Mouse (Mus musculus) right cerebral cortex, postnatal 36 days (tissue): ENCODE data around the gene Atp6v0a1.
"Not testable (repeated sequence)": the region's sequence is repeated elsewhere in the genome, so short reads cannot be mapped to it uniquely, and the experiment has no call there.

Experiments
- DNase-seq, 2 experiments: peaks; one replicate each; pipeline ENCODE4 v3.0.0; 2022; ENCODE audit warnings: low spot score in 2 of 2, mixed read lengths in 1 of 2

Atp6v0a1 gene

GRCm38 (mm10) chr11:100981236-100981635 lies 28.0 kb upstream of the Atp6v0a1 start:
- DNase-seq: no peak

- DNase-seq: no peak
These were observed 27.2 kb upstream of the Atp6v0a1 start for GRCm38 (mm10) chr11:100982087-100982486.

- peak in 1 of 2 experiments; percentile 40 for DNase-seq
These were observed 26.0 kb upstream of the Atp6v0a1 start for GRCm38 (mm10) chr11:100983125-100983777.

- DNase-seq: no peak
These were observed 25.5 kb upstream of the Atp6v0a1 start for GRCm38 (mm10) chr11:100983778-100984131.

- DNase-seq: no peak
These were observed 23.6 kb upstream of the Atp6v0a1 start for GRCm38 (mm10) chr11:100985607-100986006.

- DNase-seq: no peak
These were observed 20.6 kb upstream of the Atp6v0a1 start for GRCm38 (mm10) chr11:100988674-100989073.

GRCm38 (mm10) chr11:100989666-100990065 lies 19.6 kb upstream of the Atp6v0a1 start:
- no peak for DNase-seq

- DNase-seq: no peak
These were observed 18.2 kb upstream of the Atp6v0a1 start for GRCm38 (mm10) chr11:100991027-100991534.

GRCm38 (mm10) chr11:100993437-100993836 lies 15.8 kb upstream of the Atp6v0a1 start:
- DNase-seq: no peak

GRCm38 (mm10) chr11:100994233-100994632 lies 15.0 kb upstream of the Atp6v0a1 start:
- no peak for DNase-seq

GRCm38 (mm10) chr11:100994655-100995054 lies 14.6 kb upstream of the Atp6v0a1 start:
- no peak for DNase-seq

- no peak for DNase-seq
These were observed 12.8 kb upstream of the Atp6v0a1 start for GRCm38 (mm10) chr11:100996501-100996900.

- DNase-seq: no peak
These were observed 10.4 kb upstream of the Atp6v0a1 start for GRCm38 (mm10) chr11:100998836-100999235.

GRCm38 (mm10) chr11:100999254-100999653 lies 10.0 kb upstream of the Atp6v0a1 start:
- no peak for DNase-seq

- DNase-seq: not testable (repeated sequence)
These were observed 7.2 kb upstream of the Atp6v0a1 start for GRCm38 (mm10) chr11:101001875-101002552.

GRCm38 (mm10) chr11:101003025-101003685 lies 6.1 kb upstream of the Atp6v0a1 start:
- no peak for DNase-seq

GRCm38 (mm10) chr11:101008206-101009045 lies 826 bp upstream of the Atp6v0a1 start:
- DNase-seq: no peak

- no peak for DNase-seq
These were observed 884 bp downstream of the Atp6v0a1 start for GRCm38 (mm10) chr11:101009888-101010784.

GRCm38 (mm10) chr11:101011641-101012040 lies 2.4 kb downstream of the Atp6v0a1 start:
- no peak for DNase-seq

- DNase-seq: no peak
These were observed 14.1 kb downstream of the Atp6v0a1 start for GRCm38 (mm10) chr11:101023371-101023770.

- DNase-seq: no peak
These were observed 14.7 kb downstream of the Atp6v0a1 start for GRCm38 (mm10) chr11:101024001-101024400.
